Mouse (Mus musculus) CD4-positive naive resting alpha-beta T cell, adult 57 days (primary cell): ENCODE results near the gene Nrp1. TPM values are rescaled to one million over a fixed set of nuclear protein-coding genes. Genes with fewer than 3 reads are reported as not detected.

Experiments
- total RNA-seq: library from RNA; stranded (reverse); gene quantifications from one replicate; pipeline ENCODE4 v1.2.4, GENCODE M21; 2023

Nrp1 gene
- 3.4 TPM for total RNA-seq

GRCm38 (mm10) chr8:128358406-128358755 is at the start of gene Nrp1:
Nrp1 (plus strand) TSS chr8:128358604.

